Comparison of ENCODE assay signal across 24 mouse cellular contexts in the genomic region with DNA sequence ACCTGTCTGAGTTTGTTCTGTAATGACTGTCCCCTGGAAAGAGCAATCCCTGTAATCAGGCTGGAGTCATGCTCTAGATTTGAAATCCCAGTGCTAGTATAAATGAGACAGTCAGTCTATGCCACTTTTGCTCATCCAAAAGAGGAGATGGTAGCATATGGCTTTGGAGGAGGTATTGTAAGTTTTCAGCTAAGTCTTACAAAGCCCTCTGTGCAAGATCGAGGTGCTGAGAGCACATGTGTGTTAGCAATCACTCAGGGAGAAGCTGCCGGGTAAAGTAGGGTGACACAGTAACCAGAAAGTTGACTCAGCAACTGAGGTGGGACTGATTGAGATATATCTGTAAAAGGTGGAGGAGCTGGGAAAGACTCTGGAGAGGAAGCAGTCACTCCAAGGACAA. TPM values are rescaled to one million over a fixed set of nuclear protein-coding genes. Genes with fewer than 3 reads are reported as not detected.
"Had no signal": no experiment of that assay in that cellular context is flagged by ENCODE, and none has a peak within 500 bp of the region (broad histone marks: within the 10 kb centered on the region; RNA-seq: fewer than 3 reads in every experiment).

No protein-coding gene starts in this region.

- DNase-seq: heart, postnatal 10 days; heart, postnatal 14 days; heart, postnatal 36 days; heart, postnatal 4 days; kidney, adult 11 months; kidney, adult 18-20 months; kidney, adult 2 months; kidney, adult 8-10 months; kidney, adult 9 months; kidney, postnatal 10 days; kidney, postnatal 14 days; kidney, postnatal 25 days; kidney, postnatal 36 days; kidney, postnatal 4 days; layer of hippocampus, adult 9-11 months; layer of hippocampus, postnatal 36 days had no signal

- ATAC-seq: hindbrain, embryonic 16.5 days; hindbrain, postnatal 0 days; inflammation-experienced regulatory T-cells, adult 6 months; intestine, embryonic 15.5 days; intestine, embryonic 16.5 days; intestine, postnatal 0 days had no signal

RNA-seq across cellular contexts. Expression of a gene that starts 49.3 kb away (rescaled TPM):
- total RNA-seq: heart, postnatal 10 days; heart, postnatal 14 days; heart, postnatal 25 days; heart, postnatal 36 days; heart, postnatal 4 days; hematopoietic stem cell, adult 5-6 weeks had no signal
